Mouse (Mus musculus) brain, embryonic 14.5 days (tissue): ENCODE measurements around the gene Vmn1r68. TPM values are rescaled to one million over a fixed set of nuclear protein-coding genes. Genes with fewer than 3 reads are reported as not detected.

ENCODE experiments used
- DNase-seq: peaks from one replicate; pipeline ENCODE4 v3.0.0-alpha.2; 2011; ENCODE audit warnings: low read depth
- CTCF ChIP-seq: fragments of 200-500 bp; IDR thresholded peaks from 2 replicates; pipeline ENCODE4 v1.5.1; 2012; ENCODE audit warnings: inconsistent platforms, mild to moderate bottlenecking, moderate library complexity, borderline replicate concordance; ENCODE audit not compliant: insufficient read depth, insufficient read length; ENCODE audit errors: extremely low read depth
- POLR2A ChIP-seq: fragments of 200-500 bp; IDR thresholded peaks from 2 replicates; pipeline ENCODE4 v1.6.1; 2012; ENCODE audit warnings: mild to moderate bottlenecking, inconsistent platforms, borderline replicate concordance; ENCODE audit not compliant: poor library complexity, insufficient read depth, insufficient read length, severe bottlenecking; ENCODE audit errors: extremely low read depth
- polyA plus RNA-seq: library from polyadenylated mRNA; depleted of rRNA; stranded (reverse); fragments of >200 nt; gene quantifications from 2 replicates; pipeline ENCODE4 v1.2.3, GENCODE M21; 2012; rRNA removed

The Vmn1r68 gene
- not detected in 2 replicates for polyA plus RNA-seq

GRCm38 (mm10) chr7:10558385-10558784 is at the start of gene Vmn1r68:
Gene Vmn1r68 (minus strand): TSS chr7:10558485.
- DNase-seq: no peak
- no peak for TF ChIP-seq CTCF
- TF ChIP-seq POLR2A: no peak

- DNase-seq: no peak
- TF ChIP-seq POLR2A (no peak), CTCF (no peak)
Measured at GRCm38 (mm10) chr7:10495578-10495977, 62.7 kb downstream of the Vmn1r68 start.

GRCm38 (mm10) chr7:10494786-10495521 is 63.3 kb downstream of the Vmn1r68 start, which contains the start of gene Zik1:
Gene Zik1 (minus strand): TSS chr7:10495394.
- TF ChIP-seq CTCF (no peak), POLR2A (peak; percentile 50; the same call in 1 of the 2 replicates)
- peak; percentile 96 for DNase-seq

GRCm38 (mm10) chr7:10480588-10481233 is 77.6 kb downstream of the Vmn1r68 start:
- peak; percentile 77 for DNase-seq
- no peak for TF ChIP-seq CTCF

GRCm38 (mm10) chr7:10479813-10480212 is 78.5 kb downstream of the Vmn1r68 start:
- TF ChIP-seq POLR2A: no peak
- TF ChIP-seq CTCF: no peak

GRCm38 (mm10) chr7:10458166-10458565 is 100.1 kb downstream of the Vmn1r68 start:
- TF ChIP-seq POLR2A (no peak), CTCF (no peak)
- DNase-seq: no peak

More at GRCm38 (mm10) chr7:10479813-10480212, 78.5 kb downstream of the Vmn1r68 start:
- DNase-seq: no peak

Other genes starting within 250 kb of the Vmn1r68 start
- gene Vmn1r67, start 115.2 kb downstream of the Vmn1r68 start, polyA plus RNA-seq: not detected in 2 replicates
- gene Zik1, start 63.1 kb downstream of the Vmn1r68 start, polyA plus RNA-seq: 28.8 and 32.2 TPM in 2 replicates
- gene Vmn1r69, start 55.2 kb upstream of the Vmn1r68 start, polyA plus RNA-seq: not detected in 2 replicates
- not detected in 2 replicates for gene Vmn1r70, start 73.0 kb upstream of the Vmn1r68 start, polyA plus RNA-seq
- not detected in 2 replicates for gene Nlrp4b, start 129.3 kb upstream of the Vmn1r68 start, polyA plus RNA-seq
- gene Vmn1r71, start 195.9 kb upstream of the Vmn1r68 start, polyA plus RNA-seq: not detected in 2 replicates